Mouse (Mus musculus) liver, embryonic 12.5 days (tissue): ENCODE data around the gene H2-Q4. TPM values are rescaled to one million over a fixed set of nuclear protein-coding genes. Genes with fewer than 3 reads are reported as not detected.
"Not testable (repeated sequence)": the region's sequence is repeated elsewhere in the genome, so short reads cannot be mapped to it uniquely, and the experiment has no call there.

Experiments
- ATAC-seq: fragments of 200-750 bp; cut with Nextera tagmentation; 2 replicates; pipeline ENCODE4 v1.8.0; 2017; ENCODE audit warnings: moderate number of reproducible peaks, mild to moderate bottlenecking, moderate library complexity
- H3K27ac ChIP-seq: fragments of 300-500 bp; sonication (generic); 2 replicates; pipeline ENCODE4 v1.5.1; 2016; ENCODE audit warnings: mild to moderate bottlenecking
- H3K27me3 ChIP-seq: fragments of 300-500 bp; sonication (generic); replicated peaks from 2 replicates; pipeline ENCODE4 v1.6.1; 2016; ENCODE audit warnings: mild to moderate bottlenecking, moderate library complexity
- H3K36me3 ChIP-seq: fragments of 300-500 bp; sonication (generic); 2 replicates; pipeline ENCODE4 v1.6.1; 2016; ENCODE audit warnings: mild to moderate bottlenecking, moderate library complexity
- H3K4me1 ChIP-seq: fragments of 300-500 bp; sonication (generic); 2 replicates; pipeline ENCODE4 v1.6.1; 2016
- H3K4me2 ChIP-seq: fragments of 300-500 bp; sonication (generic); 2 replicates; pipeline ENCODE4 v1.6.1; 2016; ENCODE audit warnings: mild to moderate bottlenecking, moderate library complexity
- H3K4me3 ChIP-seq: fragments of 300-500 bp; sonication (generic); 2 replicates; pipeline ENCODE4 v1.5.1; 2016; ENCODE audit warnings: mild to moderate bottlenecking, moderate library complexity
- H3K9ac ChIP-seq: fragments of 300-500 bp; sonication (generic); 2 replicates; pipeline ENCODE4 v1.6.1; 2016; ENCODE audit warnings: mild to moderate bottlenecking, moderate library complexity
- H3K9me3 ChIP-seq: fragments of 300-500 bp; sonication (generic); replicated peaks from 2 replicates; pipeline ENCODE4 v1.6.1; 2016; ENCODE audit warnings: mild to moderate bottlenecking, moderate library complexity
- WGBS: fragments of 180-500 bp; shearing (Covaris S2); methylation state at CpG from one replicate; pipeline ENCODE4 v1.1.7; 2016; ENCODE audit not compliant: insufficient replicate concordance; 5-methylcytosine and 5-hydroxymethylcytosine counted together
- polyA plus RNA-seq: library from polyadenylated mRNA; unstranded; fragments of >200 nt; fragmentation: Nextera tagmentation; extraction: Ambion mirVana; gene quantifications from 2 replicates; pipeline ENCODE4 v1.2.1, GENCODE M21; 2016

Gene H2-Q4
- polyA plus RNA-seq, 1 experiment from 2014 or later = 2.3 TPM

- H3K4me1 ChIP-seq, H3K4me2 ChIP-seq, H3K36me3 ChIP-seq, H3K9ac ChIP-seq, H3K27ac ChIP-seq, ATAC-seq, H3K4me3 ChIP-seq, H3K9me3 ChIP-seq: not testable (repeated sequence)
- peaks cover 57% of the 10 kb centered on the region for H3K27me3 ChIP-seq
- WGBS = 71% methylated on average over 5 of the region's 5 CpGs
Measured at GRCm38 (mm10) chr17:35422360-35422759, 42.9 kb downstream of the H2-Q4 start.

GRCm38 (mm10) chr17:35423131-35423810 is 43.9 kb downstream of the H2-Q4 start:
- not testable (repeated sequence) for H3K9me3 ChIP-seq, H3K27ac ChIP-seq, H3K4me3 ChIP-seq, H3K9ac ChIP-seq, H3K4me2 ChIP-seq, ATAC-seq, H3K4me1 ChIP-seq, H3K36me3 ChIP-seq
- H3K27me3 ChIP-seq = peaks cover 57% of the 10 kb centered on the region
- 45% methylated on average over 3 of the region's 3 CpGs for WGBS

- 46% methylated on average over 3 of the region's 3 CpGs for WGBS
Measured at GRCm38 (mm10) chr17:35424106-35424505, 44.7 kb downstream of the H2-Q4 start.

GRCm38 (mm10) chr17:35424624-35425416 is 45.4 kb downstream of the H2-Q4 start, which contains the start of gene H2-Q6:
TSS of gene H2-Q6 (plus strand) at chr17:35424850.
- Histone ChIP-seq H3K9ac (0 out of 2 replicates have a peak within 1 kb of the TSS, but pooled peaks have one; percentile 39), H3K4me3 (peak within 1 kb of the TSS; percentile 28), H3K27me3 (peaks cover 59% of the 10 kb centered on the region), H3K27ac (0 out of 2 replicates have a peak within 1 kb of the TSS, but pooled peaks have one; percentile 40), H3K4me2 (peak within 1 kb of the TSS; percentile 47)
- H3K4me1 ChIP-seq, H3K36me3 ChIP-seq, H3K9me3 ChIP-seq: not testable (repeated sequence)
- 4% methylated on average over 62 of the region's 66 CpGs for WGBS
- ATAC-seq = peak; percentile 70

More at GRCm38 (mm10) chr17:35424106-35424505, 44.7 kb downstream of the H2-Q4 start:
- not testable (repeated sequence) for H3K4me3 ChIP-seq, H3K36me3 ChIP-seq, ATAC-seq, H3K4me2 ChIP-seq, H3K27ac ChIP-seq, H3K4me1 ChIP-seq, H3K9ac ChIP-seq, H3K9me3 ChIP-seq
- H3K27me3 ChIP-seq = peaks cover 57% of the 10 kb centered on the region

GRCm38 (mm10) chr17:35425474-35425873 is 46.1 kb downstream of the H2-Q4 start:
- H3K4me3 ChIP-seq = peak overlapping the region; percentile 28
- peaks cover 59% of the 10 kb centered on the region for H3K27me3 ChIP-seq
- H3K9me3 ChIP-seq, H3K4me1 ChIP-seq, H3K9ac ChIP-seq, H3K36me3 ChIP-seq, H3K27ac ChIP-seq: not testable (repeated sequence)
- peak overlapping the region; percentile 47 for H3K4me2 ChIP-seq
- ATAC-seq = peak; percentile 16; the same call in 1 of the 2 replicates
- WGBS = 13% methylated on average over 28 of the region's 28 CpGs

- WGBS = 60% methylated on average over 6 of the region's 6 CpGs
- H3K9ac ChIP-seq, H3K4me3 ChIP-seq, H3K9me3 ChIP-seq, H3K27ac ChIP-seq, ATAC-seq, H3K4me1 ChIP-seq, H3K36me3 ChIP-seq, H3K4me2 ChIP-seq: not testable (repeated sequence)
- H3K27me3 ChIP-seq = peaks cover 46% of the 10 kb centered on the region
Measured at GRCm38 (mm10) chr17:35428883-35429282, 49.5 kb downstream of the H2-Q4 start.

- not testable (repeated sequence) for H3K9me3 ChIP-seq, H3K9ac ChIP-seq, H3K4me1 ChIP-seq, ATAC-seq, H3K27ac ChIP-seq, H3K36me3 ChIP-seq, H3K4me3 ChIP-seq, H3K4me2 ChIP-seq
- peaks cover 32% of the 10 kb centered on the region for H3K27me3 ChIP-seq
- WGBS = 58% methylated on average over 6 of the region's 6 CpGs
Measured at GRCm38 (mm10) chr17:35430671-35431070, 51.3 kb downstream of the H2-Q4 start.

GRCm38 (mm10) chr17:35432167-35432566 is 52.8 kb downstream of the H2-Q4 start:
- not testable (repeated sequence) for H3K36me3 ChIP-seq, H3K4me3 ChIP-seq, H3K9ac ChIP-seq, H3K9me3 ChIP-seq, H3K27ac ChIP-seq, H3K4me1 ChIP-seq, ATAC-seq, H3K4me2 ChIP-seq
- WGBS = 58% methylated on average over 3 of the region's 3 CpGs
- peaks cover 34% of the 10 kb centered on the region for H3K27me3 ChIP-seq

GRCm38 (mm10) chr17:35434836-35435235 is 55.4 kb downstream of the H2-Q4 start:
- 7% methylated on average over 8 of the region's 8 CpGs for WGBS
- not testable (repeated sequence) for H3K9me3 ChIP-seq, H3K27ac ChIP-seq, H3K36me3 ChIP-seq, H3K4me1 ChIP-seq, ATAC-seq, H3K4me3 ChIP-seq, H3K4me2 ChIP-seq, H3K9ac ChIP-seq
- peaks cover 40% of the 10 kb centered on the region for H3K27me3 ChIP-seq

Other genes starting within 250 kb of the H2-Q4 start
- 482 and 508 TPM in 2 replicates for gene Apom, start 247.6 kb upstream of the H2-Q4 start, polyA plus RNA-seq
- 29.1 and 35.5 TPM in 2 replicates for gene Bag6, start 244.4 kb upstream of the H2-Q4 start, polyA plus RNA-seq
- gene Prrc2a, start 214.7 kb upstream of the H2-Q4 start, polyA plus RNA-seq = 83.0 and 86.8 TPM in 2 replicates
- gene Aif1, start 203.5 kb upstream of the H2-Q4 start, polyA plus RNA-seq = 10.5 and 11.6 TPM in 2 replicates
- gene Lst1, start 191.2 kb upstream of the H2-Q4 start, polyA plus RNA-seq = 20.8 and 23.7 TPM in 2 replicates
- 1.2 and 1.3 TPM in 2 replicates for gene Ltb, start 185.2 kb upstream of the H2-Q4 start, polyA plus RNA-seq
- 0.33 and 0.36 TPM in 2 replicates for gene Tnf, start 177.6 kb upstream of the H2-Q4 start, polyA plus RNA-seq
- 0.12 TPM in 1 of 2 replicates, not detected in the other for gene Lta, start 174.3 kb upstream of the H2-Q4 start, polyA plus RNA-seq
- gene Gm16181, start 158.8 kb upstream of the H2-Q4 start, polyA plus RNA-seq = 0.42 TPM in 1 of 2 replicates, not detected in the other
- 1.3 and 1.8 TPM in 2 replicates for gene Atp6v1g2, start 146.0 kb upstream of the H2-Q4 start, polyA plus RNA-seq
- gene Nfkbil1, start 143.8 kb upstream of the H2-Q4 start, polyA plus RNA-seq = 5.7 and 6.4 TPM in 2 replicates
- 258 and 267 TPM in 2 replicates for gene Ddx39b, start 137.9 kb upstream of the H2-Q4 start, polyA plus RNA-seq
- gene H2-D1, start 116.9 kb upstream of the H2-Q4 start, polyA plus RNA-seq = 66.8 and 72.5 TPM in 2 replicates
- 0.93 and 1.0 TPM in 2 replicates for gene H2-Q1, start 59.2 kb upstream of the H2-Q4 start, polyA plus RNA-seq
- 0.72 and 0.85 TPM in 2 replicates for gene H2-Q2, start 37.4 kb upstream of the H2-Q4 start, polyA plus RNA-seq
- 10.1 and 10.9 TPM in 2 replicates for gene H2-Q6, start 45.2 kb downstream of the H2-Q4 start, polyA plus RNA-seq
- gene H2-Q7, start 59.5 kb downstream of the H2-Q4 start, polyA plus RNA-seq = 23.4 and 24.6 TPM in 2 replicates
- gene H2-Q10, start 90.5 kb downstream of the H2-Q4 start, polyA plus RNA-seq = 102 TPM in 2 replicates
- not detected in 2 replicates for gene Pou5f1, start 126.4 kb downstream of the H2-Q4 start, polyA plus RNA-seq
- gene Tcf19, start 137.2 kb downstream of the H2-Q4 start, polyA plus RNA-seq = 42.2 and 42.4 TPM in 2 replicates
- 10.4 and 14.1 TPM in 2 replicates for gene Cchcr1, start 137.5 kb downstream of the H2-Q4 start, polyA plus RNA-seq
- 0.14 and 0.22 TPM in 2 replicates for gene Psors1c2, start 153.6 kb downstream of the H2-Q4 start, polyA plus RNA-seq
- not detected in 2 replicates for gene Cdsn, start 172.5 kb downstream of the H2-Q4 start, polyA plus RNA-seq
- not detected in 2 replicates for gene 2300002M23Rik, start 187.8 kb downstream of the H2-Q4 start, polyA plus RNA-seq
- gene Sfta2, start 221.9 kb downstream of the H2-Q4 start, polyA plus RNA-seq = not detected in 2 replicates
- not detected in 2 replicates for gene Gm9573, start 247.0 kb downstream of the H2-Q4 start, polyA plus RNA-seq